Mouse (Mus musculus) liver, embryonic 12.5 days (tissue): ENCODE results near the gene Ppp1r9a. TPM values are rescaled to one million over a fixed set of nuclear protein-coding genes. Genes with fewer than 3 reads are reported as not detected.

Source experiments
- ATAC-seq: fragments of 200-750 bp; cut with Nextera tagmentation; 2 replicates; pipeline ENCODE4 v1.8.0; 2017; ENCODE audit warnings: moderate number of reproducible peaks, mild to moderate bottlenecking, moderate library complexity
- H3K27ac ChIP-seq: fragments of 300-500 bp; sonication (generic); 2 replicates; pipeline ENCODE4 v1.5.1; 2016; ENCODE audit warnings: mild to moderate bottlenecking
- H3K27me3 ChIP-seq: fragments of 300-500 bp; sonication (generic); replicated peaks from 2 replicates; pipeline ENCODE4 v1.6.1; 2016; ENCODE audit warnings: mild to moderate bottlenecking, moderate library complexity
- H3K36me3 ChIP-seq: fragments of 300-500 bp; sonication (generic); 2 replicates; pipeline ENCODE4 v1.6.1; 2016; ENCODE audit warnings: mild to moderate bottlenecking, moderate library complexity
- H3K4me1 ChIP-seq: fragments of 300-500 bp; sonication (generic); 2 replicates; pipeline ENCODE4 v1.6.1; 2016
- H3K4me2 ChIP-seq: fragments of 300-500 bp; sonication (generic); 2 replicates; pipeline ENCODE4 v1.6.1; 2016; ENCODE audit warnings: mild to moderate bottlenecking, moderate library complexity
- H3K4me3 ChIP-seq: fragments of 300-500 bp; sonication (generic); 2 replicates; pipeline ENCODE4 v1.5.1; 2016; ENCODE audit warnings: mild to moderate bottlenecking, moderate library complexity
- H3K9ac ChIP-seq: fragments of 300-500 bp; sonication (generic); 2 replicates; pipeline ENCODE4 v1.6.1; 2016; ENCODE audit warnings: mild to moderate bottlenecking, moderate library complexity
- H3K9me3 ChIP-seq: fragments of 300-500 bp; sonication (generic); replicated peaks from 2 replicates; pipeline ENCODE4 v1.6.1; 2016; ENCODE audit warnings: mild to moderate bottlenecking, moderate library complexity
- WGBS: fragments of 180-500 bp; shearing (Covaris S2); methylation state at CpG from one replicate; pipeline ENCODE4 v1.1.7; 2016; ENCODE audit not compliant: insufficient replicate concordance; 5-methylcytosine and 5-hydroxymethylcytosine counted together
- polyA plus RNA-seq: library from polyadenylated mRNA; unstranded; fragments of >200 nt; fragmentation: Nextera tagmentation; extraction: Ambion mirVana; gene quantifications from 2 replicates; pipeline ENCODE4 v1.2.1, GENCODE M21; 2016

Gene Ppp1r9a
- polyA plus RNA-seq, 1 experiment from 2014 or later: 7.7 TPM

GRCm38 (mm10) chr6:4962197-4962596 lies 59.5 kb downstream of the Ppp1r9a start:
- no peak overlapping the region for H3K9ac ChIP-seq
- no peaks in the 10 kb centered on the region for H3K27me3 ChIP-seq
- H3K4me1 ChIP-seq: 0 out of 2 replicates have a peak, but pooled peaks cover 2% of the 10 kb centered on the region
- no peaks in the 10 kb centered on the region for H3K9me3 ChIP-seq
- H3K36me3 ChIP-seq: no peaks in the 10 kb centered on the region
- ATAC-seq: no peak
- H3K27ac ChIP-seq: no peak overlapping the region
- no peak overlapping the region for H3K4me3 ChIP-seq
- H3K4me2 ChIP-seq: no peak overlapping the region
- WGBS: 60% methylated on average over 4 of the region's 4 CpGs

- no peaks in the 10 kb centered on the region for H3K27me3 ChIP-seq
- no peak overlapping the region for H3K4me3 ChIP-seq
- no peak overlapping the region for H3K4me2 ChIP-seq
- H3K9ac ChIP-seq: no peak overlapping the region
- no peaks in the 10 kb centered on the region for H3K36me3 ChIP-seq
- WGBS: 74% methylated on average over 5 of the region's 5 CpGs
- ATAC-seq: no peak
- no peaks in the 10 kb centered on the region for H3K9me3 ChIP-seq
- 0 out of 2 replicates have a peak, but pooled peaks cover 1% of the 10 kb centered on the region for H3K4me1 ChIP-seq
- H3K27ac ChIP-seq: no peak overlapping the region
Measured at GRCm38 (mm10) chr6:4963049-4963448, 60.3 kb downstream of the Ppp1r9a start.

GRCm38 (mm10) chr6:4967236-4967635 lies 64.5 kb downstream of the Ppp1r9a start:
- Histone ChIP-seq H3K36me3 (no peaks in the 10 kb centered on the region), H3K9me3 (no peaks in the 10 kb centered on the region), H3K27me3 (no peaks in the 10 kb centered on the region), H3K4me1 (no peaks in the 10 kb centered on the region), H3K4me2 (no peak overlapping the region), H3K9ac (no peak overlapping the region), H3K4me3 (no peak overlapping the region), H3K27ac (no peak overlapping the region)
- WGBS: 63% methylated on average over 4 of the region's 4 CpGs
- no peak for ATAC-seq

- Histone ChIP-seq H3K4me2 (no peak overlapping the region), H3K27ac (no peak overlapping the region), H3K27me3 (no peaks in the 10 kb centered on the region), H3K4me1 (no peaks in the 10 kb centered on the region), H3K9me3 (no peaks in the 10 kb centered on the region), H3K36me3 (no peaks in the 10 kb centered on the region), H3K4me3 (no peak overlapping the region), H3K9ac (no peak overlapping the region)
- WGBS: 70% methylated on average over 9 of the region's 9 CpGs
- ATAC-seq: no peak
Measured at GRCm38 (mm10) chr6:4971229-4971628, 68.5 kb downstream of the Ppp1r9a start.

- no peak for ATAC-seq
- Histone ChIP-seq H3K4me3 (no peak overlapping the region), H3K27me3 (no peaks in the 10 kb centered on the region), H3K4me1 (no peaks in the 10 kb centered on the region), H3K4me2 (no peak overlapping the region), H3K36me3 (no peaks in the 10 kb centered on the region), H3K27ac (no peak overlapping the region), H3K9me3 (no peaks in the 10 kb centered on the region), H3K9ac (no peak overlapping the region)
- WGBS: 65% methylated on average over 6 of the region's 6 CpGs
Measured at GRCm38 (mm10) chr6:4972808-4973207, 70.1 kb downstream of the Ppp1r9a start.

GRCm38 (mm10) chr6:4973337-4973736 lies 70.6 kb downstream of the Ppp1r9a start:
- no peaks in the 10 kb centered on the region for H3K4me1 ChIP-seq
- H3K4me3 ChIP-seq: no peak overlapping the region
- ATAC-seq: no peak
- H3K9me3 ChIP-seq: no peaks in the 10 kb centered on the region
- no peaks in the 10 kb centered on the region for H3K36me3 ChIP-seq
- no peak overlapping the region for H3K9ac ChIP-seq
- WGBS: 62% methylated on average over 10 of the region's 10 CpGs
- H3K27me3 ChIP-seq: no peaks in the 10 kb centered on the region
- H3K4me2 ChIP-seq: no peak overlapping the region
- no peak overlapping the region for H3K27ac ChIP-seq

- H3K9me3 ChIP-seq: no peaks in the 10 kb centered on the region
- H3K4me3 ChIP-seq: no peak overlapping the region
- no peak overlapping the region for H3K4me2 ChIP-seq
- no peaks in the 10 kb centered on the region for H3K27me3 ChIP-seq
- 75% methylated on average over 4 of the region's 4 CpGs for WGBS
- H3K27ac ChIP-seq: no peak overlapping the region
- no peaks in the 10 kb centered on the region for H3K4me1 ChIP-seq
- no peak overlapping the region for H3K9ac ChIP-seq
- H3K36me3 ChIP-seq: no peaks in the 10 kb centered on the region
- ATAC-seq: no peak
Measured at GRCm38 (mm10) chr6:4977515-4977914, 74.8 kb downstream of the Ppp1r9a start.

- no peak for ATAC-seq
- H3K27me3 ChIP-seq: no peaks in the 10 kb centered on the region
- H3K4me2 ChIP-seq: no peak overlapping the region
- WGBS: 59% methylated on average over 2 of the region's 2 CpGs
- H3K9me3 ChIP-seq: no peaks in the 10 kb centered on the region
- no peak overlapping the region for H3K9ac ChIP-seq
- H3K36me3 ChIP-seq: no peaks in the 10 kb centered on the region
- 0 out of 2 replicates have a peak, but pooled peaks cover 2% of the 10 kb centered on the region for H3K4me1 ChIP-seq
- no peak overlapping the region for H3K4me3 ChIP-seq
- H3K27ac ChIP-seq: no peak overlapping the region
Measured at GRCm38 (mm10) chr6:4978249-4978648, 75.5 kb downstream of the Ppp1r9a start.

GRCm38 (mm10) chr6:4978897-4979296 lies 76.2 kb downstream of the Ppp1r9a start:
- Histone ChIP-seq H3K27ac (no peak overlapping the region), H3K9ac (no peak overlapping the region), H3K4me2 (no peak overlapping the region), H3K9me3 (no peaks in the 10 kb centered on the region), H3K27me3 (no peaks in the 10 kb centered on the region), H3K4me3 (no peak overlapping the region), H3K36me3 (no peaks in the 10 kb centered on the region), H3K4me1 (0 out of 2 replicates have a peak, but pooled peaks cover 2% of the 10 kb centered on the region)
- ATAC-seq: no peak

- Histone ChIP-seq H3K36me3 (no peaks in the 10 kb centered on the region), H3K9ac (no peak overlapping the region), H3K27ac (no peak overlapping the region), H3K4me3 (no peak overlapping the region), H3K9me3 (no peaks in the 10 kb centered on the region), H3K4me1 (0 out of 2 replicates have a peak, but pooled peaks cover 2% of the 10 kb centered on the region), H3K4me2 (no peak overlapping the region), H3K27me3 (no peaks in the 10 kb centered on the region)
- no peak for ATAC-seq
- 66% methylated on average over 3 of the region's 3 CpGs for WGBS
Measured at GRCm38 (mm10) chr6:4980113-4980512, 77.4 kb downstream of the Ppp1r9a start.

- no peak overlapping the region for H3K9ac ChIP-seq
- 62% methylated on average over 9 of the region's 9 CpGs for WGBS
- no peaks in the 10 kb centered on the region for H3K27me3 ChIP-seq
- H3K9me3 ChIP-seq: no peaks in the 10 kb centered on the region
- ATAC-seq: no peak
- 0 out of 2 replicates have a peak, but pooled peaks cover 2% of the 10 kb centered on the region for H3K4me1 ChIP-seq
- H3K27ac ChIP-seq: no peak overlapping the region
- no peak overlapping the region for H3K4me2 ChIP-seq
- no peak overlapping the region for H3K4me3 ChIP-seq
- no peaks in the 10 kb centered on the region for H3K36me3 ChIP-seq
Measured at GRCm38 (mm10) chr6:4982686-4983162, 80.0 kb downstream of the Ppp1r9a start.

GRCm38 (mm10) chr6:4985668-4986067 lies 83.0 kb downstream of the Ppp1r9a start:
- 66% methylated on average over 3 of the region's 3 CpGs for WGBS

GRCm38 (mm10) chr6:4987084-4987483 lies 84.4 kb downstream of the Ppp1r9a start:
- 83% methylated on average over 5 of the region's 5 CpGs for WGBS
- no peak overlapping the region for H3K27ac ChIP-seq
- H3K4me1 ChIP-seq: 0 out of 2 replicates have a peak, but pooled peaks cover 2% of the 10 kb centered on the region
- H3K36me3 ChIP-seq: no peaks in the 10 kb centered on the region
- no peaks in the 10 kb centered on the region for H3K9me3 ChIP-seq
- no peak overlapping the region for H3K4me2 ChIP-seq
- no peak overlapping the region for H3K4me3 ChIP-seq
- no peak overlapping the region for H3K9ac ChIP-seq
- no peak for ATAC-seq
- no peaks in the 10 kb centered on the region for H3K27me3 ChIP-seq

More at GRCm38 (mm10) chr6:4985668-4986067, 83.0 kb downstream of the Ppp1r9a start:
- Histone ChIP-seq H3K36me3 (no peaks in the 10 kb centered on the region), H3K4me1 (0 out of 2 replicates have a peak, but pooled peaks cover 2% of the 10 kb centered on the region), H3K27ac (no peak overlapping the region), H3K4me3 (no peak overlapping the region), H3K9me3 (no peaks in the 10 kb centered on the region), H3K9ac (no peak overlapping the region), H3K27me3 (no peaks in the 10 kb centered on the region), H3K4me2 (no peak overlapping the region)
- no peak for ATAC-seq
